Mouse (Mus musculus): ENCODE results near the gene Ect2l. TPM values are rescaled to one million over a fixed set of nuclear protein-coding genes. Genes with fewer than 3 reads are reported as not detected.
"Not testable (repeated sequence)": the region's sequence is repeated elsewhere in the genome, so short reads cannot be mapped to it uniquely, and the experiment has no call there.

Ect2l gene
- polyA plus RNA-seq, 1 experiment from 2014 or later: 0.36 TPM

DNA sequence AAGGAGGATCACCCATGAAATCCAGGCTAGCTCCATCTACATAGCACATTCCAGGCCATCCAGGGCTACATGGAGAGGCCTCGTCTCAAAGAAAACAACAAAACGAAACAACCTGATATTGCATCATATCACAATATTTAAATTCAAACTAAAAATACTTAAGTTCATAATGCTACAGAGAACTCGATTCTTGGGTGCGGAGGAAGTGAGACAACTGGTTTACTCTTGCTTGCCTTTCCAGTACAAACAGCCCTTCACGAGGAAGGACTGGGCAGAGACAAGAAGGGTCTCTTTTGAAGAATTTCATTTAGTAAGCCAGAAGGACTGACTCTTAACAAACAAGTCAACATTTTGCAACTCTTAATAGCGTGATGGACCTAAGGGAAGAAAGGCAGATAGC lies 22.1 kb downstream of the Ect2l start:
- DNase-seq (ENCODE audit: low spot score): no peak
- H3K4me1 ChIP-seq: no peaks in the 10 kb centered on the region
- H3K27ac ChIP-seq (replicated peaks): no peak overlapping the region
- no peaks in the 10 kb centered on the region for H3K36me3 ChIP-seq (replicated peaks)
- no peak overlapping the region for H3K4me3 ChIP-seq
- WGBS: 82% methylated on average over 6 of the region's 6 CpGs
- H3K9me3 ChIP-seq: no peaks in the 10 kb centered on the region
- H3K27me3 ChIP-seq (replicated peaks; ENCODE audit: low read depth, poor library complexity, severe bottlenecking): no peaks in the 10 kb centered on the region

DNA sequence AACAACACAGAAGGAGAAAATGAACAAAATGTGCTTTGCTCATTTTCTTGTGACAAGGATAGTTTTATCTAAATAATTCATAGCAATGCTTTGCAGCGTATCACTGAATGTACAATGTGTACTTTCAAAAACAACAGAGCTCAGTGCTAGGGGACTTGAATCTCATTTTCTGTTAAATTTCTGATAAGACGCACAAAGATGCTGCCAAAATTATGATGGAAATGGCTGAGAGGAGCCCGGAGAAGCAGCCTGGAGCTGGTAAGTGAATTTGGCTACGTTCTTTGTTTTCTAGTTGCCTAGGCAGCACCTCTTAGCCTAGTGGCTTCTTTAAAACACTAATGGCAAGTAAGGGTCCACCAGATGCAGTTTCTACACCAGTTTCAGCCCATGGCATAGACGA lies 28.4 kb downstream of the Ect2l start:
- Histone ChIP-seq H3K4me1 (no peaks in the 10 kb centered on the region), H3K9me3 (no peaks in the 10 kb centered on the region), H3K27me3 (replicated peaks; ENCODE audit: low read depth, poor library complexity, severe bottlenecking) (no peaks in the 10 kb centered on the region), H3K27ac (replicated peaks) (no peak overlapping the region), H3K4me3 (no peak overlapping the region), H3K36me3 (replicated peaks) (no peaks in the 10 kb centered on the region)
- 91% methylated on average over 5 of the region's 5 CpGs for WGBS
- DNase-seq (ENCODE audit: low spot score): no peak

DNA sequence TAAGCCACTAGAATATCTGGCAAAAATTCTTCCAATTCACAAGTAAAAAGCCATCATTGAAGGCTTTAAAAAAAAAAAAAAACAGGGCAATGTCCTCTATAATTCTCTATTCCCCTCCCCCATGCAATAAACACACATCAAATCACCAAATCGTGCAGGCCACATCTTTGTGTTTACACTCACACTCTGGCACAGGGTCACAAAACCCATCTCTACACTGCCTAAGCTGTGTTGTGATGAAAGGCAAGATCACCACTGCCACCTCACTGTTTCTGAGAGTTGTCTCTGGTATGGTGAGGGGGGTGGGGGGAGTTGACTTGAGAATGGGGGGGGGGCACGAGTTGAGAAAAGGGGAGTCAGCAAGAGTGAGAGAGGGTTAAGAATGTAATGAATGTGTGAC lies 33.4 kb downstream of the Ect2l start:
- WGBS: 73% methylated on average over 2 of the region's 2 CpGs

DNA sequence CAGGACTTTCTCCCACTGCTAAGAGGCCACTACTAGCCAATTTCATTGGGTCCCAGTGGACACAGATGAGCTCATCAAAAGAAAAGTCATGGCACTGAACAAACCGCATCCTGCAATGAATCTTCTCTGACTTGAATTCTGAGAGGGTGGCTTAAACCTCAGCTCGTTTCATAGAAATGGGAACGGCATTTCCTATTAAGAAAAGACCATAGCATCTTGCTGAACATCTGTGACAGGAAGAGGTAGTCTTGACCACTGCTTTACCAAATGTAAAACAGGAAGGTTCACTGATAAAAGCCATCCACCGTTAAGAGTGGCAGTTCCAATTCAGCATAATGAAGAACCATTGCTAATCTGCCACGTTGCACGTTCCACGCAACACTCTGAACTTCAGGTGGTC lies 34.0 kb downstream of the Ect2l start:
- H3K27ac ChIP-seq (replicated peaks): no peak overlapping the region
- no peak overlapping the region for H3K4me3 ChIP-seq
- H3K36me3 ChIP-seq (replicated peaks): no peaks in the 10 kb centered on the region
- no peak for DNase-seq (ENCODE audit: low spot score)
- no peaks in the 10 kb centered on the region for H3K4me1 ChIP-seq
- no peaks in the 10 kb centered on the region for H3K9me3 ChIP-seq
- no peaks in the 10 kb centered on the region for H3K27me3 ChIP-seq (replicated peaks; ENCODE audit: low read depth, poor library complexity, severe bottlenecking)
- WGBS: 90% methylated on average over 7 of the region's 7 CpGs

More for the DNA sequence above, 33.4 kb downstream of the Ect2l start:
- Histone ChIP-seq H3K36me3 (replicated peaks) (no peaks in the 10 kb centered on the region), H3K27me3 (replicated peaks; ENCODE audit: low read depth, poor library complexity, severe bottlenecking) (no peaks in the 10 kb centered on the region), H3K4me1 (no peaks in the 10 kb centered on the region), H3K27ac (replicated peaks) (no peak overlapping the region), H3K9me3 (no peaks in the 10 kb centered on the region), H3K4me3 (no peak overlapping the region)
- no peak for DNase-seq (ENCODE audit: low spot score)

DNA sequence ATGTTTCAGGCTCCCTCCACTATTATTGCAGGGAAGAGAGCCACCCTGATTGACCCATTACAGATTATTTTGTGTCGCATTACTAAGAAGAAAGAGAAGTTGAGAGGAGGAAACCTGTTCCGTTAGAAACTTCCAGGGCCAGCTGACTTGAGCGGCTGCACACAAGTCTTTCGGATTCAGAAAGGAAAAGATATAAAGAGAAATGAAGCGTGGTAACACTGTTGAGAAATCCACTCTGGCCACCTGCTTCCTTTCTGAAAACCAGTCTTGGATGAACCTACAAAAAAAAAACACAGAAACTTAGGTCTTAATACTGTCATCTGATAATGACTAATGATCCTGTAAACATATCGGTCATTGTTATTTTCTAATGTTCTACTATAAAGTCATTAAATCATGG lies 35.6 kb downstream of the Ect2l start:
- H3K27ac ChIP-seq (replicated peaks): no peak overlapping the region
- H3K9me3 ChIP-seq: no peaks in the 10 kb centered on the region
- WGBS: 93% methylated on average over 6 of the region's 6 CpGs
- no peaks in the 10 kb centered on the region for H3K36me3 ChIP-seq (replicated peaks)
- DNase-seq (ENCODE audit: low spot score): no peak
- no peaks in the 10 kb centered on the region for H3K4me1 ChIP-seq
- no peaks in the 10 kb centered on the region for H3K27me3 ChIP-seq (replicated peaks; ENCODE audit: low read depth, poor library complexity, severe bottlenecking)
- H3K4me3 ChIP-seq: no peak overlapping the region

DNA sequence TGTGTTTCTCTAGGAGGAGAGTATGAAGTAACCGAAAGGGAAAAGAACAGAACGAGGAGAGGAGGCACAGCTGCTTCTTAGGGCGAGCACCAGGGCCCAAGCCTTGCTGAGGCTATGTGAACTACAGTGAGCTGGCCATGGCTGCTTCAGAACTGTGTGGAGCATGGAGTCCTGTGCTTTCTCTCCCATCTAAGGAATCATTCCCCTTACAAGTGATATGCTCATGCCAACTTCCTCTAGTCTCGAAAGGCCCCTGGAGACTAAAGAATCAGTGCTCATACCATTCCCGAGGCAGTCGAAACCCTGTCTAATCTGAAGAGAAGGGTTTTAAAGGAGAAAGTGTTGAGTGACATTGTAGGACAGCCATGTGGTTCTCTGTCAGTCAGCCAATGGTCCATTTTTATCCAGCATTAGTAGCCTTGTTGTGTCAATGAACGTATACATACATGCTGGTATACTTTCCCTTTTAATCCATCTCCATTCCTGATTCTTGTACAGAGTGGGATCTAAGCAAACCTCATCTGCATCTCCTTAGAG lies 48.2 kb downstream of the Ect2l start:
- no peaks in the 10 kb centered on the region for H3K4me1 ChIP-seq
- WGBS: 82% methylated on average over 7 of the region's 7 CpGs
- H3K4me3 ChIP-seq: no peak overlapping the region
- no peak overlapping the region for H3K27ac ChIP-seq (replicated peaks)
- no peak for DNase-seq (ENCODE audit: low spot score)
- no peaks in the 10 kb centered on the region for H3K27me3 ChIP-seq (replicated peaks; ENCODE audit: low read depth, poor library complexity, severe bottlenecking)
- no peaks in the 10 kb centered on the region for H3K9me3 ChIP-seq
- H3K36me3 ChIP-seq (replicated peaks): no peaks in the 10 kb centered on the region

DNA sequence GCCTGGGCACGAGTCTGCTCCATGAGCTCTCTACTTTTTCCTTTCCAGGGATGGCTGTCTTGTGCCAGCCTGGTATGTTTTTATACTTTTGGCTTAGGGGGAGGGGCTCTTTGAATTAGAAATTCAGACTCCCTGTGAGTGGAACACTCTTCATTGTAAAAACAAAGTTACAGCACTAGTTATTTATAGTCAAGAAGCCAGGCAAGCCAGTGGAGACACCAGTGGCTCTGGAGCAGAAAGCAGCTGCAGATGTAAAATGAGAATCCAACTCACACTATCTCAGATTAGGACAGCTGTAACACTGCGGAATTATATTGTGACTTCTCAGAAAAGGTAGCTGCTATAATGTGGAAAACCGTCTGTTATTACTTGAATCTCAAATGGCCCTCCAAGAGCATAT lies 63.5 kb downstream of the Ect2l start:
- H3K27ac ChIP-seq (replicated peaks): no peak overlapping the region
- WGBS: 84% methylated on average over 3 of the region's 3 CpGs
- H3K9me3 ChIP-seq: no peaks in the 10 kb centered on the region
- no peaks in the 10 kb centered on the region for H3K36me3 ChIP-seq (replicated peaks)
- H3K27me3 ChIP-seq (replicated peaks; ENCODE audit: low read depth, poor library complexity, severe bottlenecking): no peaks in the 10 kb centered on the region
- no peaks in the 10 kb centered on the region for H3K4me1 ChIP-seq
- H3K4me3 ChIP-seq: no peak overlapping the region
- no peak for DNase-seq (ENCODE audit: low spot score)

DNA sequence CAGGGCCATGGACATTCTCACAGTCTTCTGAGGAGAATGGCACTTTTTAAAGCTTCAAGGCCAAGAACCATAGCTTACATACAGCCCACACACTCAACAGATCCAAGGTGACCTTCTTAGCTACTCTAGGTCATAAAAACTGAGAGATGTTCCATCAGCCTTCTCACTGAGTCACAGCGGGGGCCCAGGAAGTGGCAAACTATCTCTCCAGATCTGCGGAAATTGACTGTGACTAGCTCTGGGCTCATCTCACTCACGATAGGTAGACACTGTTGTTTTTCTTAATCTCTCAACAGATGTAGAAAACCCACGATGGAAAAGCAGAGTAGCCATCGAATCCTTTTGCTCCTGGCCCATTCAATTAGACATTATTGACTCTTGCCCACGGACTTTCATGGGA lies 68.5 kb downstream of the Ect2l start:
- H3K36me3 ChIP-seq (replicated peaks): no peaks in the 10 kb centered on the region
- WGBS: 86% methylated on average over 6 of the region's 6 CpGs
- H3K27me3 ChIP-seq (replicated peaks; ENCODE audit: low read depth, poor library complexity, severe bottlenecking): no peaks in the 10 kb centered on the region
- H3K4me1 ChIP-seq: no peaks in the 10 kb centered on the region
- no peaks in the 10 kb centered on the region for H3K9me3 ChIP-seq
- DNase-seq (ENCODE audit: low spot score): no peak
- H3K4me3 ChIP-seq: no peak overlapping the region
- H3K27ac ChIP-seq (replicated peaks): no peak overlapping the region

DNA sequence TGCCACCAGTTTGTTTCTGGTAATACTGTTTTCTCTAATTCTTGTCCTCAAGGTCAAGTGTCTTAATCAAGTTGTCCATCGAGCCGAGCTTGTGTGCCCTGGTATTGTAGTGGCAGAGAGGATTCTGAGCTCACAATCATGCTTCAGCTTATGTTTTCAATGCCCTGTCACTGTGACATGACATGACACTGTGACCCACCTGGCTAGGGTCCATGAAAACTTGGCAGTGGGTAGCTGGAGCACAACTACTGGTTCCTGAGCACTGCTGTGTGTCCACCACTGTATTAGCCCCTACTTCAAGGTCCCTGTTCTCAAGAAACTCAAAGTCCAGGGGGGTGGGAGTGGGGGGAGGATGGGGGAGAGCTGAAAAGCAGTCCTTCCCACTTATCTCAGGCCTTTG lies 69.3 kb downstream of the Ect2l start:
- Histone ChIP-seq H3K36me3 (replicated peaks) (no peaks in the 10 kb centered on the region), H3K27ac (replicated peaks) (no peak overlapping the region), H3K4me3 (no peak overlapping the region), H3K27me3 (replicated peaks; ENCODE audit: low read depth, poor library complexity, severe bottlenecking) (no peaks in the 10 kb centered on the region), H3K4me1 (no peaks in the 10 kb centered on the region), H3K9me3 (no peaks in the 10 kb centered on the region)
- DNase-seq (ENCODE audit: low spot score): no peak
- 90% methylated on average over 2 of the region's 2 CpGs for WGBS

DNA sequence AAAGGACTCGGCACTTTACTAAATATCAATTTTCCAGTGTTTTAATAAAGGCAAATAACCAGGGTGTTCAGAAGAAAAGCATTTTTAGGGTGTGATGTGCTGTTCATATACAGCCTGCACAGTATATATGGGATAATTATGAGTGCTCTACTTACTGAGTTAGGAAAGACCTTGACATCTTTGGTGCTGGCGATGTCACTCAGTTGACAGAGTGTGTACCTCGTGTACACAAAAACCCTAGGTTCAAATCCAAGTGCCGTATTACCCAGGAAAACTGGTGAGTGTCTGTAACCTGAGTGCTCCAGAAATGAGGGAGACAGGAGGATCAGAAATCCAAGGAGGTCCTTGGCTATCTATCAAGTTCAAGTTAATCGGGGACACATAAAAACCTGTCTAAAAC lies 71.1 kb downstream of the Ect2l start:
- H3K36me3 ChIP-seq (replicated peaks): no peaks in the 10 kb centered on the region
- peak overlapping the region; percentile 44; the same call in 1 of the 2 replicates for H3K27ac ChIP-seq (replicated peaks)
- H3K27me3 ChIP-seq (replicated peaks; ENCODE audit: low read depth, poor library complexity, severe bottlenecking): no peaks in the 10 kb centered on the region
- 85% methylated on average over 5 of the region's 5 CpGs for WGBS
- peak overlapping the region; percentile 40 for H3K4me3 ChIP-seq
- no peaks in the 10 kb centered on the region for H3K4me1 ChIP-seq
- no peak for DNase-seq (ENCODE audit: low spot score)
- no peaks in the 10 kb centered on the region for H3K9me3 ChIP-seq

DNA sequence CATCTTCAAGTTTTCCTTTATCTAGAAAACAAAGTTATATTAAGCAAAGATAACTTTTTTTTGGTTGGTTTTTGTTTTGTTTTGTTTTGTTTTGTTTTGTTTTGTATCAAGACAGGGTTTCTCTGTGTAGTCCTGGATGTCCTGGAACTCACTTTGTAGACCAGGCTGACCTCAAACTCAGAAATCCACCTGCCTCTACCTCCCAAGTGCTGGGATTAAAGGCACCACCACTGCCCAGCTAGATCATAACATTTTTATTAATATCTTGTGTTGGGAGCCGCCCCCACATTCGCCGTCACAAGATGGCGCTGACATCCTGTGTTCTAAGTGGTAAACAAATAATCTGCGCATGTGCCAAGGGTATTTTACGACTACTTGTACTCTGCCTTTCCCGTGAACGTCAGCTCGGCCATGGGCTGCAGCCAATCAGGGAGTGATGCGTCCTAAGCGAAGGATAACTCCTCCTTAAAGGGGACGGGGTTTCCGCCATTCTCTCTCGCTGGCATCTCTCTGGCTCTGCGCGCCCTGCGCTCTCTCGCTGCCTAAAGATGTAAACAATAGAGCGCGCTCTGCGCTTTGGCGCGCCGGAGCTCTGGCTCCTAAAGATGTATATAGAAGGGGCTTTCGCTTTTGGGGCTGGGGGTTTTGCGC lies 71.7 kb downstream of the Ect2l start:
- H3K9me3 ChIP-seq; H3K27ac ChIP-seq (replicated peaks); H3K4me1 ChIP-seq; DNase-seq (ENCODE audit: low spot score); H3K36me3 ChIP-seq (replicated peaks); H3K27me3 ChIP-seq (replicated peaks; ENCODE audit: low read depth, poor library complexity, severe bottlenecking): not testable (repeated sequence)
- peak overlapping the region; percentile 40 for H3K4me3 ChIP-seq
- WGBS: 67% methylated on average over 15 of the region's 26 CpGs

DNA sequence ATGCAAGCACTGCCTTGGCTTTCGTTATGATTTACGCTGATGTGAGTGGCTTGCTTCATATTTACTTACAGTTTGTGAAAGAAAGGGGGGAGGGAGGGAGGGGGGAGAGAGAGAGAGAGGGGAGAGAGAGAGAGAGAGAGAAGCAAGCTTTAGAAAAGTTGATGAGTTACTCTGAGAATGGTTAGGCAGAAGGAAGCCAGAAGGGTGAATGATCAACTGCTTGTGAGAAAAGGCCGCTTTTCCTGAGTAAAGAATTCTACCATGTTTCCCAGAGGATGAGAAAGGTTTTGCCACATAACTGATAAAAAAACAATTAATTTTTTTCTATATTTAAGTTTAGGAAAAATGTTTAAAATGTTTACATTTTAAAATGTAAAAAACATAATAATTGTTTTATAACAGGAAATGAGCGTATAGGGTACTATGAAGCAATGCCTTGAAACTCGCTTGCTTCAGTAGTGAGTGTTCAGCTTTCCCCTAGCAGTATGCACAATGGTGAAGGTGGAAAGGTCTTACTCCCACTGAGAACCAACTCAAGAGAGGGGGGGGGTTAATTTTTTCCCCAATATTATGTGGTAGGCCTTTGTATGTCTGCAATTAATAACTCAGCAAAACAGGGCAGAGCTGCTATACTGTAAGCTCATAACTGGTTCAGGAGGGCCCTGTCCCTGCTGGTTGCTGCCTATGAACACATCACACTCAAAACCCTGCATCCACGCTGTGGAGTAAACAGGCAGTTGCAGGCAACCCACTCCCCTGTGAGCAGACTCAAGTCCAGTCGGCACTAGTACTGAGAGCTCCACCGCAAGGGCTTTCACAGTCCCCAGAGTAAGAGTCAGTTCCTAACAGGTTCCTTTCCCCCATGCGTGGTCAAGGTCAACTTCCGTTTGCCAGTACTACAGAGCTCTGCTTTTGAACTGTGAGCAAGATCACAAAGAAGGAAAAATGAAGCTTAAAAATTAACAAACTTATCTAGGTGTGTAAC lies 78.7 kb downstream of the Ect2l start:
- Histone ChIP-seq H3K9me3 (no peaks in the 10 kb centered on the region), H3K4me1 (no peaks in the 10 kb centered on the region), H3K36me3 (replicated peaks) (peaks cover 12% of the 10 kb centered on the region), H3K27ac (replicated peaks) (no peak overlapping the region), H3K27me3 (replicated peaks; ENCODE audit: low read depth, poor library complexity, severe bottlenecking) (no peaks in the 10 kb centered on the region), H3K4me3 (no peak overlapping the region)
- no peak for DNase-seq (ENCODE audit: low spot score)
- WGBS: 91% methylated on average over 10 of the region's 10 CpGs

DNA sequence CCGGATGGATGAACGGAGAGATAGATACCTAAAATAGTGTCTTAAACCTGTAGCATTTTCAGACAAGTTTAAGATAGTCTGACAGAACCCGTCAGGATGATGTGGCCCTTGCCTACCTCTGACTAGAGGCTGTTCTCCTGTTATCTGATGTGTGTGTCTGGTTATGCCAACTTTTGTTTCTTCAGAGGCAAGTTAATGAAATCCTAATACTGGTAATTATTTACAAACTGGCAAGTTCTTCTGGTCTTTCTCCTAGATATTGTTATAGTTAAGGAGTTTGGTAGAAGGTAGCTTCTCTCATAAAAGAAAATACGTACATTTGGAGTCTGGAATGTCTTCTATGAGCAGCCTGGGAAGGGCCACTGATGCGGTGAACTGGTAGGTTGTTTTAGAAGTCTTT lies 80.4 kb downstream of the Ect2l start:
- Histone ChIP-seq H3K27me3 (replicated peaks; ENCODE audit: low read depth, poor library complexity, severe bottlenecking) (no peaks in the 10 kb centered on the region), H3K4me3 (no peak overlapping the region)
- WGBS: 95% methylated on average over 5 of the region's 5 CpGs

More for the DNA sequence above, 80.4 kb downstream of the Ect2l start:
- no peak overlapping the region for H3K27ac ChIP-seq (replicated peaks)
- H3K9me3 ChIP-seq: no peaks in the 10 kb centered on the region
- DNase-seq (ENCODE audit: low spot score): no peak
- peaks cover 23% of the 10 kb centered on the region for H3K36me3 ChIP-seq (replicated peaks)
- no peaks in the 10 kb centered on the region for H3K4me1 ChIP-seq
